ENCODE assay signal across 21 mouse cellular contexts in genomic region chr10:89222284-89222989, GRCm38 (mm10).
"Had no signal": no experiment of that assay in that cellular context is flagged by ENCODE, and none has a peak within 500 bp of the region (broad histone marks: within the 10 kb centered on the region; RNA-seq: fewer than 3 reads in every experiment).

No protein-coding gene starts in this region.

- H3K27me3 ChIP-seq: intestine, embryonic 15.5 days; kidney, embryonic 15.5 days; limb, embryonic 12.5 days; limb, embryonic 15.5 days; liver, embryonic 12.5 days; liver, embryonic 15.5 days; lung, embryonic 15.5 days; megakaryocyte, embryonic 14.5 days; midbrain, embryonic 13.5 days; neural tube, embryonic 13.5 days had no signal

- DNase-seq: kidney, adult 18-20 months; layer of hippocampus, adult 9-11 months; left cerebral cortex, postnatal 4 days; lung, adult 18-20 months; lung, postnatal 10 days; lung, postnatal 36 days; thymus, adult 18-20 months; thymus, postnatal 36 days had no signal

- H3K9me3 ChIP-seq: intestine, embryonic 15.5 days; kidney, embryonic 15.5 days; limb, embryonic 12.5 days; limb, embryonic 15.5 days; liver, embryonic 12.5 days; liver, embryonic 15.5 days; lung, embryonic 15.5 days; megakaryocyte, embryonic 14.5 days; midbrain, embryonic 10.5 days; midbrain, embryonic 13.5 days; neural tube, embryonic 13.5 days had no signal

- ATAC-seq: intestine, embryonic 15.5 days; liver, embryonic 12.5 days; midbrain, embryonic 13.5 days; midbrain, embryonic 16.5 days had no signal

- H3K36me3 ChIP-seq: intestine, embryonic 15.5 days; kidney, embryonic 15.5 days; limb, embryonic 12.5 days; limb, embryonic 15.5 days; liver, embryonic 12.5 days; liver, embryonic 15.5 days; lung, embryonic 15.5 days; midbrain, embryonic 10.5 days; midbrain, embryonic 13.5 days; neural tube, embryonic 13.5 days had no signal

- H3K9ac ChIP-seq: intestine, embryonic 15.5 days; kidney, embryonic 15.5 days; limb, embryonic 12.5 days; limb, embryonic 15.5 days; liver, embryonic 12.5 days; liver, embryonic 15.5 days; lung, embryonic 15.5 days; midbrain, embryonic 13.5 days; neural tube, embryonic 13.5 days had no signal

- H3K4me2 ChIP-seq: intestine, embryonic 15.5 days; kidney, embryonic 15.5 days; limb, embryonic 12.5 days; limb, embryonic 15.5 days; liver, embryonic 12.5 days; liver, embryonic 15.5 days; lung, embryonic 15.5 days; midbrain, embryonic 13.5 days; neural tube, embryonic 13.5 days had no signal

- H3K4me1 ChIP-seq: intestine, embryonic 15.5 days; kidney, embryonic 15.5 days; limb, embryonic 12.5 days; limb, embryonic 15.5 days; liver, embryonic 12.5 days; liver, embryonic 15.5 days; lung, embryonic 15.5 days; megakaryocyte, embryonic 14.5 days; midbrain, embryonic 10.5 days; midbrain, embryonic 13.5 days; neural tube, embryonic 13.5 days had no signal

- H3K27ac ChIP-seq: intestine, embryonic 15.5 days; kidney, embryonic 15.5 days; limb, embryonic 12.5 days; limb, embryonic 15.5 days; liver, embryonic 12.5 days; liver, embryonic 15.5 days; lung, embryonic 15.5 days; midbrain, embryonic 10.5 days; midbrain, embryonic 13.5 days; neural tube, embryonic 13.5 days had no signal

- H3K4me3 ChIP-seq: intestine, embryonic 15.5 days; kidney, embryonic 15.5 days; limb, embryonic 12.5 days; limb, embryonic 15.5 days; liver, embryonic 12.5 days; liver, embryonic 15.5 days; lung, embryonic 15.5 days; megakaryocyte, embryonic 14.5 days; midbrain, embryonic 10.5 days; midbrain, embryonic 13.5 days; myocyte; neural tube, embryonic 13.5 days had no signal
